Mouse (Mus musculus): ENCODE data around the gene Olfr273.

DNA sequence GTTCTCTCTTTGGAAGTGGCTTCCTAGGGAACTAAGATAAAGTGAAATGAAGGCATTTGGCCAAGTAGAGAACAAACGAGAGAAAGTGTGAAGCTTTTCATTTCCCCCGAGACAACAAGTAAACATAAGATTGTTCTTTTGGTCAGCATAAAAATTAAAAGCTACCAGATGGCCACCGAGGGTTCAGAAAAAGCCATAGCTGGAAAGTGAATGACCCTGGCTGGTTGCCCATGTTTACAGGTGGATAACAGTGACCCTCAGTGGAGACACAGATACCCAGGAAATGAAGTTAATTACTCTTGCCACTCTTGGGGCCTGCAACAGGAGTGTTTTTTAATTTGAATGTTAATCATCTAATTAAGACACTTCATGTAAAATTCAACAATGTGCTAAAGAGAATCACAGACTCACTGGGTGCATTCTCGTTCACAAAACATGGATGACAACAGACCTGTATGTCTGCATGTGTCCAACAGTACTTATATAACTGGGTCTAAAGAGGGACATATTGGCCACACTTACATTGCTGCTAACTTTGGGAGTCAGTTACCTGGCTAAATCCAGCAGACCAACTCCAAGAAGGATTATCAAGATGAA is 9.9 kb downstream of the Olfr273 start:
- TF ChIP-seq CTCF (IDR thresholded peaks at IDR 0.05; ENCODE audit: borderline replicate concordance, insufficient read depth, low read depth, low read length) (no peak), POLR2A (IDR thresholded peaks at IDR 0.05; ENCODE audit: borderline replicate concordance, insufficient read depth, low read length) (no peak)
